Mouse (Mus musculus) limb, embryonic 13.5 days (tissue): ENCODE measurements at regions not wholly inside any gene's neighbourhood (a gene's known extent, or its start where the extent isn't known, plus 50 kb on each side); places are given as distances from the start of the nearest gene placed in this dataset.

Source experiments
- ATAC-seq: fragments of 200-750 bp; cut with Nextera tagmentation; 2 replicates; pipeline ENCODE4 v1.8.0; 2017; ENCODE audit warnings: low read depth, moderate number of reproducible peaks, moderate TSS enrichment; ENCODE audit not compliant: low FRiP score
- H3K27ac ChIP-seq: fragments of 300-500 bp; sonication (generic); 2 replicates; pipeline ENCODE4 v1.5.1; 2015; ENCODE audit warnings: inconsistent platforms, mild to moderate bottlenecking, moderate library complexity
- H3K27me3 ChIP-seq: fragments of 300-500 bp; sonication (generic); 2 replicates; pipeline ENCODE4 v1.6.1; 2015; ENCODE audit warnings: mild to moderate bottlenecking, inconsistent platforms
- H3K36me3 ChIP-seq: fragments of 300-500 bp; sonication (generic); 2 replicates; pipeline ENCODE4 v1.6.1; 2015; ENCODE audit warnings: inconsistent platforms, mild to moderate bottlenecking, moderate library complexity
- H3K4me1 ChIP-seq: fragments of 300-500 bp; sonication (generic); 2 replicates; pipeline ENCODE4 v1.6.1; 2015; ENCODE audit warnings: inconsistent platforms
- H3K4me2 ChIP-seq: fragments of 300-500 bp; sonication (generic); replicated peaks from 2 replicates; pipeline ENCODE4 v1.6.1; 2015; ENCODE audit warnings: inconsistent platforms, mild to moderate bottlenecking, moderate library complexity
- H3K4me3 ChIP-seq: fragments of 300-500 bp; sonication (generic); 2 replicates; pipeline ENCODE4 v1.5.1; 2015; ENCODE audit warnings: moderate library complexity, mild to moderate bottlenecking, inconsistent platforms
- H3K9ac ChIP-seq: fragments of 300-500 bp; sonication (generic); 2 replicates; pipeline ENCODE4 v1.6.1; 2015; ENCODE audit warnings: mild to moderate bottlenecking, inconsistent platforms
- H3K9me3 ChIP-seq: fragments of 300-500 bp; sonication (generic); 2 replicates; pipeline ENCODE4 v1.6.1; 2016; ENCODE audit warnings: inconsistent platforms
- WGBS: fragments of 180-500 bp; shearing (Covaris S2); methylation state at CpG from one replicate; pipeline ENCODE4 v1.1.7; 2015; 5-methylcytosine and 5-hydroxymethylcytosine counted together

DNA sequence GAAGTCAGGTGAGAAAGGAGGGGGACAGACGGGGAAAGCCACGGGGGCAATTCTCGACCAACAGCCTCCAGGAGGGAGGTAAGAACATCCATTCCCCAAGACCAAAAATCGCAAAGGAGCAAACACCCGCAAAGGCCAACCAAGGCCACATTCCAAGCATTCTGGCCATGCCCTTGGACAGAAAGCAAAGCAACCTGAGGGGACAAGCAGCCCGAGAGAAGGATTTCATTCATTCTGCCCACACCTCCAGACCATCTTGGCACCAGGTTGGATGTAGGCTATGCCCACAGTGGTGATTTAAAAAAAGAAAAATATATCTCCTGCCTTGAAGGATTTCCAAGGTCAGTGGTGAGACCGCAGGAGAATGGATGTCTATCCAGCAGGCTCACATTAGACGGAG, 88.2 kb downstream of the Fam43a start:
- no peak overlapping the region for H3K4me3 ChIP-seq
- no peak overlapping the region for H3K27ac ChIP-seq
- WGBS = 88% methylated on average over 8 of the region's 8 CpGs
- H3K27me3 ChIP-seq = no peaks in the 10 kb centered on the region
- no peak overlapping the region for H3K4me2 ChIP-seq
- no peak overlapping the region for H3K9ac ChIP-seq
- peaks cover 11% of the 10 kb centered on the region for H3K4me1 ChIP-seq
- H3K36me3 ChIP-seq = no peaks in the 10 kb centered on the region
- H3K9me3 ChIP-seq = no peaks in the 10 kb centered on the region
- no peak for ATAC-seq

DNA sequence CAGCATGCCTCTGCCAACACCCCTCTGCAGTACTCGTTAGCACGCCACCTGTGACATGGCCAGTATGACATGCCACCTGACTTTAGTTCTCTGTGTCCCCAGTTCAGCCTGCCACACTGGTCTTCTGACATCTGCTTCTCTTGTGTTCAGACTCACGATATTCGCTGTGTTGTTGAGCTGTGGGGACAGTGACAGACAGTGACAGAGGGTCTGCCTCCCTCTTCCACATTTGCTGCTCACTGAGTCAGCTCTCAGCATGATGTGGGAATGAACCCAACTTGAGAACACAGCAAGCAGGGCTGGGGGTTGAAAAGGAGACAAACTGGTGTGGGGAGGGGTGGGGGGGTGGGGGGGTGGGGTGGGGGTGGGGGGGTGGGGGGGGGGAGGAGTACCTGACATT, 91.0 kb downstream of the Fam43a start:
- Histone ChIP-seq H3K9me3 (no peaks in the 10 kb centered on the region), H3K27ac (no peak overlapping the region), H3K4me3 (no peak overlapping the region), H3K9ac (no peak overlapping the region), H3K4me1 (peaks cover 24% of the 10 kb centered on the region), H3K27me3 (no peaks in the 10 kb centered on the region), H3K4me2 (no peak overlapping the region), H3K36me3 (no peaks in the 10 kb centered on the region)
- WGBS = 78% methylated on average over 4 of the region's 4 CpGs
- no peak for ATAC-seq

DNA sequence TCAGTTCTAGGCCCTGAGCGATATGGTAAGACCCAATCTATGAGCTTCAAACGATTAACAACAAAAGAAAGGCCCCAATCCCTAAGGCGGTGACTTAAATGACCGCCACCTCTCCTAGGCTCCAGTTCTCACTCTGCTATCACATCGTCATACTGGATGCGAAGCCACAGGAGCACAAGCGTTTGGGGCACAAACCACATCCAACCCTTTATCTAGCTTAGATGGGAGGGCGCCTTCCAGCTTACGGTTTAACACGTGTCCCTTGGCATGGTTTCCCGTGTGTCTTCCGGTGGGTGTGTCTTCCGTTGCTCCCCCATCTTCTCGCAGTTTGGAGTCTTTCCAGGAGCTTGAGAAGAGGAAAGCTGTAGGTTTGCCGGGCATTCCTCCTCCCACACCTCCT, 92.4 kb downstream of the Fam43a start:
- Histone ChIP-seq H3K27me3 (0 out of 2 replicates have a peak, but pooled peaks cover 3% of the 10 kb centered on the region), H3K9ac (no peak overlapping the region), H3K4me1 (peaks cover 24% of the 10 kb centered on the region), H3K36me3 (no peaks in the 10 kb centered on the region), H3K4me3 (no peak overlapping the region), H3K9me3 (no peaks in the 10 kb centered on the region), H3K27ac (no peak overlapping the region), H3K4me2 (no peak overlapping the region)
- 83% methylated on average over 15 of the region's 15 CpGs for WGBS
- ATAC-seq = no peak

DNA sequence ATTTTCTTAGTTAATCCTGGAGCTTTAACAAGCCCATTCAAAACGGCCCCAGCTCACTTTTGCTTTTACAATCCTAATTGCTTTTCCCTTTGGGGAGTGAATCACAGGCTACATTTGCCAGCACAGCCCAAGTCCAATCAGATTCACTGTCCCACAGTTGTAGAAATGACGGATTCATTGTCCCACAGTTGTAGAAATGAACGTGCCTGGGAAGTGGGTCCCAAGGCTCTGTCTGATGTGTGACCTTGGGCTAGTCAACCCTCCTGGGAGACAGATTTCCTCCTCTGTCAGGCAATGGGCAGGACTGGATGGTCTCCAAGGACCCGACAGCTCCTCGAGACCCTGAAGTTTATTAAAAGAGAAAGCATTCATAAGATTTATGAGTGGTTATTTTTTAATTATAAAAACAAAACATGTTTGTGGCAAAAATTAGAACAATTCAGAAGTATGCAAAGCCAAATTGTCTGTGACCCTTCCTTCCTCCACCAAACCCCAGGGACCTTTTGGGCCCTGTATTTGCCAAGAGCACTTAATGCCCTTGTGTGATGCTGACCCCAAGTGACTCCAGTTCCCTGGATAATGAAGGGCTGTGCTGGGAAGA, 93.1 kb downstream of the Fam43a start:
- 46% methylated on average over 5 of the region's 5 CpGs for WGBS
- Histone ChIP-seq H3K36me3 (no peaks in the 10 kb centered on the region), H3K27me3 (0 out of 2 replicates have a peak, but pooled peaks cover 3% of the 10 kb centered on the region), H3K27ac (no peak overlapping the region), H3K4me2 (no peak overlapping the region), H3K4me3 (no peak overlapping the region), H3K9me3 (no peaks in the 10 kb centered on the region), H3K9ac (no peak overlapping the region), H3K4me1 (peaks cover 31% of the 10 kb centered on the region)
- ATAC-seq = no peak

DNA sequence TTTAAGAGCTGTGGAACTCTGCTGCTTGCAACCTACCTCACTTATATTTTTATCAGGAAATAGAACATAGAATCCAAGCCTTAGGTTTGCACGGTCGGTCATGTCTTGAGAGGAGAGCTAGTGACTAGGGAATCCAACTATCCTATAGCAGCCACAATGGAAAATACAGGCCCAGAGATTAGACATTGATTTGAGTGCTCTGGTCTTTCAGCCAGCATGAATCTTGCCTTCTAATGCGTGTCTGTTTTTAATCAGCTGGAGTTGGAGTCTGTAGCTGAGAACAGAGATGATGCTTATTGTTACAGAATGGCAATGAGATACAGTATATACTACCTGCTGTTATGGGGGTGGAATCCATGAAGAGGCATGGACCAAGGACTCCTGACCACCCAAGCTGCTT, 93.7 kb downstream of the Fam43a start:
- Histone ChIP-seq H3K27me3 (0 out of 2 replicates have a peak, but pooled peaks cover 3% of the 10 kb centered on the region), H3K4me1 (peaks cover 37% of the 10 kb centered on the region), H3K4me3 (no peak overlapping the region), H3K27ac (no peak overlapping the region), H3K4me2 (no peak overlapping the region), H3K9ac (no peak overlapping the region), H3K36me3 (no peaks in the 10 kb centered on the region), H3K9me3 (no peaks in the 10 kb centered on the region)
- WGBS = 72% methylated on average over 3 of the region's 3 CpGs
- ATAC-seq = no peak

DNA sequence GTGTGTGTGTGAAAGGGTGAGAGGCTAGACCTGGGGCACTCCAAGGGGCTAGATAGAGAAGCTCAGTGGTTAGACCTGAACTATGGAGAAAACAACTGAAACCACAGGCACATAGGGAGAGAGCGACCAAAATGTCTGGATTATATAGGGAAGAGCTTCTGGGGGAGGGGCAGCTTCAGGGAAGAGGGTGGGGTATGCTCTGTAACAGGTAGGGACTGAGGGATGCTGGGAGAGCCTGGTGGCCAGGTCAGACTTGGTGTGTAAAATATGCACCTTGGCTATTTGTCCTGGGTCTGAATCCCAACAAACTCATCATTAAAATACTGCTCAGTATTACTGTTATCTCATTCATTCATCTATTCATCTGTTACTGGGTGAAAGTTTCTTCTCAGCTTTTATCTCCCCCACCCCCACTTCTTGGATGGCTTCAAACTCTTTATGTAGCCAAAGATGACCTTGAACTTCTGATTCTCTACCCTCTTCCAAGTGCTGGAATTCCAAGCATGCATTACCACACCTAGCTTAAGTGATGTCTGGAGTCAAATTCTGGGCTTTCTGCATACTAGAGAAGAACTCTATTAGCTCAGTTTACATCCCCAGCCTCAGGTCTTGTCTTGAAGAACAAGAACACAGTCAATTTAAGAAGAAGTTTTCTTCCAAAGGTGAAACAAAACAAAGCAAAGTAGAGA, 94.5 kb downstream of the Fam43a start:
- Histone ChIP-seq H3K36me3 (no peaks in the 10 kb centered on the region), H3K4me1 (peaks cover 42% of the 10 kb centered on the region), H3K4me3 (no peak overlapping the region), H3K9me3 (no peaks in the 10 kb centered on the region), H3K9ac (no peak overlapping the region), H3K4me2 (no peak overlapping the region), H3K27ac (no peak overlapping the region), H3K27me3 (0 out of 2 replicates have a peak, but pooled peaks cover 3% of the 10 kb centered on the region)
- 71% methylated on average over 1 of the region's 1 CpGs for WGBS
- ATAC-seq = no peak

DNA sequence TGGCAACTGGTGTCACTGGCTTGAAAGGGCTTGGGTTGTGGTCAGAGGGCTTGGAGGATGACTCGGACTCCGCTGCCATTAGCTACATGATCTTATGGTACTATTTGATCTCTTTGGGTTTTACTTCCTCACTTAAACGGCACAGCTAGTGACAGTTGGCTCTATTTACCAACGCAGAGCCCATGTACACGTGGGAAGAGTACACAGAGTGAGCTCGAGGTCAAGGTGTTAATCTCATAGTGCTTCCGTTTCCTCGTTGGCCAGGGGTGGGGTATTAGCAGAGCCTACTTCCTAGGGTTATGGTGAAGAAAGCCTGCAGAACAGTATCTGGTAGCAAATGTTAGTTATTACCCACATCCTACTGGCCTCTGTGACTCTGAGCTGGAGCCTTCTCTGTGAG, 96.2 kb downstream of the Fam43a start:
- no peaks in the 10 kb centered on the region for H3K9me3 ChIP-seq
- H3K9ac ChIP-seq = no peak overlapping the region
- H3K27ac ChIP-seq = no peak overlapping the region
- H3K4me3 ChIP-seq = no peak overlapping the region
- WGBS = 68% methylated on average over 8 of the region's 8 CpGs
- H3K4me1 ChIP-seq = peaks cover 42% of the 10 kb centered on the region
- H3K27me3 ChIP-seq = 0 out of 2 replicates have a peak, but pooled peaks cover 3% of the 10 kb centered on the region
- H3K4me2 ChIP-seq = no peak overlapping the region
- H3K36me3 ChIP-seq = no peaks in the 10 kb centered on the region
- ATAC-seq = no peak

DNA sequence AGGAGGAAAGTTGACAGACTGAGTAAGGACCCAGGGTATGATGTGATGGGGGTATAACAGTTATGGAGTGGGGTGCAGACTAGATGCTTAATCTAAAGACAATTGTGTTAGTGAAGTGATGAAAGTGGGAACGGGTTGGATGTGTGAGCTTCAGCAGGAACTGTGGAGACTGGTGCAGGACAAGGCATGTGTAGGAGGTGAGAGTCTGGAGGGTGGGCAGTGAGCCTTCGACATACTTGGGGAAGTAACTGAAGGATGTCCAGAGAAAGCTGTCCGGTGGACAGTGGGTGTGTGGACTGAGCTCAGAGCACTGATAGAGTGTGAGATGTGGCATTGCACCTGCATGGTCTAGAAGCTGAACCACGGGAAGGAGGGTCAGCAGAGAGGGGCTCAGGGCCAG, 97.7 kb downstream of the Fam43a start:
- WGBS = 74% methylated on average over 4 of the region's 4 CpGs
- Histone ChIP-seq H3K4me2 (no peak overlapping the region), H3K27me3 (peaks cover 5% of the 10 kb centered on the region; the same call in 1 of the 2 replicates), H3K27ac (no peak overlapping the region), H3K4me3 (no peak overlapping the region), H3K4me1 (peaks cover 35% of the 10 kb centered on the region), H3K36me3 (no peaks in the 10 kb centered on the region), H3K9ac (no peak overlapping the region), H3K9me3 (no peaks in the 10 kb centered on the region)
- ATAC-seq = no peak

DNA sequence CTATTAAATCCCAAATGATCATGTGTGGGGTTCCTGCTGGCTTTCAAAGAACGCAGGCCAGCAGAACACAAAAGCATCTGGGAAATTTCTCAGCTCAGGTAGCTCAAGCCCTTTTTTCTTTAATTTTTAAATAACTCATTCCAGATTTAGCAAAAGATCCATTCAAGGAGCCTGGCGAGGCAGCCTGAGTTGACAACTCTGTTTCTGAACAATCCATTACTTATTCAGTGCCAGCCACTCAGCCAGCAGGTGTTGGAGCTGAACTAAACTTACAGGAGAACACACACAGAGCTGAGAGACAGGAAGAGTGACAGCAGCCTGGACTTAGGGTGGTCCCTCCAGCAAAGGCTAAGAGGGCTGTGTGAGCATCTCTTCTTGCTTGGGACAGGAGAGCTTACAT, 98.3 kb downstream of the Fam43a start:
- Histone ChIP-seq H3K27ac (no peak overlapping the region), H3K4me2 (no peak overlapping the region), H3K9me3 (no peaks in the 10 kb centered on the region), H3K36me3 (no peaks in the 10 kb centered on the region), H3K9ac (no peak overlapping the region), H3K4me1 (peaks cover 29% of the 10 kb centered on the region), H3K4me3 (no peak overlapping the region), H3K27me3 (peaks cover 10% of the 10 kb centered on the region; the same call in 1 of the 2 replicates)
- WGBS = 29% methylated on average over 2 of the region's 2 CpGs
- no peak for ATAC-seq

DNA sequence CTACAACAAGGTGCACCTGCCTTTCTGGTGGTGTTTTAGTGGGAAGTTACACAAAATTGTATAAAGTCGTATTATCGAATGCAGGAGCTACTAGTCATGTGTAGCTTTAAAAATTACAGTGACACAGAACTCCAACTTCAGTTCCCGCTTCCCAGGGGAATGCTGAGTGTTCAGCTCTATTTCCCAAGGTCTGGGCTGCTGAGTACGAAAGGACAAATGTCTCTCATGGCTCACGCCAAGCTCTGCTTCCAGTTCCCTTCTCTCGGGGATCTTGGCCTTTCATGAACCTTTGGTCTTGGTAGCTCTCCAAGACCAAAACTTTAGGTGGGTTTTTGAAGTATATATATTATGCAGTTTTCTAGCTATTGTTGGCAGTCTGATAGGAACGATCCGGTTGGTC, 104.3 kb downstream of the Fam43a start:
- H3K36me3 ChIP-seq = no peaks in the 10 kb centered on the region
- ATAC-seq = no peak
- 93% methylated on average over 8 of the region's 8 CpGs for WGBS
- H3K4me2 ChIP-seq = no peak overlapping the region
- H3K4me3 ChIP-seq = no peak overlapping the region
- peaks cover 7% of the 10 kb centered on the region; the same call in 1 of the 2 replicates for H3K27me3 ChIP-seq
- H3K9me3 ChIP-seq = 0 out of 2 replicates have a peak, but pooled peaks cover 4% of the 10 kb centered on the region
- H3K27ac ChIP-seq = no peak overlapping the region
- H3K4me1 ChIP-seq = no peaks in the 10 kb centered on the region
- H3K9ac ChIP-seq = no peak overlapping the region

DNA sequence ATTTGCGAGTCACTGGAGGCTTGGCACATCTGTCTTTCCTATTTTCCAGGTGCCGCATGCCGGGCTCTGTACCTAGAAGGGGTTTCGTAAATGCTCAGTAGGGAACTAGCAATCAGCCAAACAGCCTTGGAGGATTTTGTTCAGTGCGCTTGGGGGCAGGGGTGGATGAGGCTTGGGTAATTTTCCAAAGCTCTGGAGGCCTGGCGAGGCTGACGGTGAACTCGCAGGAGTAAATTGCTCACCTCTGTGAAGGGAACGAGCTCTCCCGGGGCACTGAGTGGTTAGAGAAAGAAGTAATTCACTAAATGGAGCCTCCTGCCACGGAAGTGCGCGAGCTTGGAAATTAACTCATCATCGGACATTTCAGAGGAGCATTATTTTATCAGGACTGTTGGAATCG, 110.0 kb downstream of the Fam43a start:
- Histone ChIP-seq H3K27me3 (no peaks in the 10 kb centered on the region), H3K4me2 (0 out of 2 replicates have a peak overlapping the region, but pooled peaks have one; percentile 19), H3K9ac (no peak overlapping the region), H3K9me3 (0 out of 2 replicates have a peak, but pooled peaks cover 4% of the 10 kb centered on the region), H3K36me3 (no peaks in the 10 kb centered on the region), H3K4me1 (peaks cover 12% of the 10 kb centered on the region), H3K4me3 (no peak overlapping the region), H3K27ac (no peak overlapping the region)
- 24% methylated on average over 15 of the region's 15 CpGs for WGBS
- ATAC-seq = no peak

DNA sequence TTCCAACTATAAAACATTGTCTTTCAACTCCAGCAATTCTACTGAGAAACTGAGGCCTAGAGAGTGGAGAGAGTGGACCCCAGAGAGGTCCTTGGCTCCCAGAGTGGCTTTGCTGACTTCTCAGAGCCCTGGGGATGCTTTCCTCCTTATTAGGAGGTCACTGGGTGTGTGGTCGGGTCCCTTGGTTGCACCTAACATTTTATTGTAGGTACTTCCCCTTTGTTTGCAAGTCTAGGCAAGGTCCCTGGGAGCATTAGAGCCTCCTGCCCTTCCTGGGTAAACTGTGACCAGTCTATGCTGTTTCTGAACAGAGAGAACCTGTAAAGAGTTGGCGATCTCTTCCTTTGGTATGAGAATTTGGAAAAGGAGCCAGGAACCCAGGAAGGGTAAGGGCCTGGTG, 110.5 kb downstream of the Fam43a start:
- Histone ChIP-seq H3K27me3 (no peaks in the 10 kb centered on the region), H3K4me2 (no peak overlapping the region), H3K4me1 (peaks cover 12% of the 10 kb centered on the region), H3K9me3 (0 out of 2 replicates have a peak, but pooled peaks cover 4% of the 10 kb centered on the region), H3K36me3 (no peaks in the 10 kb centered on the region), H3K9ac (no peak overlapping the region), H3K27ac (no peak overlapping the region), H3K4me3 (no peak overlapping the region)
- ATAC-seq = no peak
- WGBS = 53% methylated on average over 2 of the region's 2 CpGs
